Mouse (Mus musculus) erythroblast, embryonic 14.5 days (primary cell): Measurements from ENCODE around the gene Vps53.

Experiments used
- GATA1 ChIP-seq: IDR thresholded peaks from 2 replicates; pipeline ENCODE4 v1.6.1; 2012; ENCODE audit warnings: low read length, inconsistent platforms, mixed read lengths
- TAL1 ChIP-seq: IDR thresholded peaks from 3 replicates; pipeline ENCODE4 v1.6.1; 2012; ENCODE audit warnings: low read length, inconsistent platforms, mixed read lengths

DNA sequence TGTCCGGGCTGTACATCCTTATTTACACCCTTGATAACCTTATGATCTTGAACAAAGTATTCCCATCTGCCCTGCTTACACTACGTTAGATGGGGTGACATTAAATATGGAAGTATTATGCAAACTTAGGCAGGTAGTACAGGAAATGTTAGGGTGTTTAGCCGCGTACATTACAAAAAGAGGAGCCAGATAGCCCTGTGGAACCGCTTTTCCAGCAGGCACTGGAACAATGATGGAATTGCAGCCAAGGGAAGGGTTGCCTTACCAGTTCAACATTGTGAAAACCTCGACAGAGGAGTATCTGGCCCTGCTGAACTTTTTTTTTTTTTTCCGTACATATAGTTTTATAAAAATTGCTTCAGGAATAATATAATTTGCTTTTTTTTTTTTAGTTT, 696 bp upstream of the Vps53 start:
- TF ChIP-seq GATA1 (no peak), TAL1 (no peak)
